Mouse (Mus musculus) limb, embryonic 15.5 days (tissue): ENCODE data around the gene Nrp2. TPM values are rescaled to one million over a fixed set of nuclear protein-coding genes. Genes with fewer than 3 reads are reported as not detected.

Experiments used
- ATAC-seq: fragments of 200-750 bp; cut with Nextera tagmentation; 2 replicates; pipeline ENCODE4 v1.8.0; 2017; ENCODE audit warnings: low read depth, moderate TSS enrichment; ENCODE audit not compliant: insufficient number of reproducible peaks, low FRiP score, low TSS enrichment
- H3K27ac ChIP-seq: fragments of 300-500 bp; sonication (generic); 2 replicates; pipeline ENCODE4 v1.5.1; 2015; ENCODE audit warnings: moderate library complexity, mild to moderate bottlenecking, inconsistent platforms
- H3K27me3 ChIP-seq: fragments of 300-500 bp; sonication (generic); 2 replicates; pipeline ENCODE4 v1.6.1; 2015; ENCODE audit warnings: inconsistent platforms
- H3K36me3 ChIP-seq: fragments of 300-500 bp; sonication (generic); 2 replicates; pipeline ENCODE4 v1.6.1; 2015; ENCODE audit warnings: inconsistent platforms
- H3K4me1 ChIP-seq: fragments of 300-500 bp; sonication (generic); 2 replicates; pipeline ENCODE4 v1.6.1; 2015; ENCODE audit warnings: inconsistent platforms
- H3K4me2 ChIP-seq: fragments of 300-500 bp; sonication (generic); 2 replicates; pipeline ENCODE4 v1.6.1; 2015; ENCODE audit warnings: mild to moderate bottlenecking, inconsistent platforms
- H3K4me3 ChIP-seq: fragments of 300-500 bp; sonication (generic); 2 replicates; pipeline ENCODE4 v1.5.1; 2015; ENCODE audit warnings: mild to moderate bottlenecking, inconsistent platforms
- H3K9ac ChIP-seq: fragments of 300-500 bp; sonication (generic); 2 replicates; pipeline ENCODE4 v1.6.1; 2015; ENCODE audit warnings: inconsistent platforms
- H3K9me3 ChIP-seq: fragments of 300-500 bp; sonication (generic); 2 replicates; pipeline ENCODE4 v1.6.1; 2016; ENCODE audit warnings: inconsistent platforms
- WGBS: fragments of 180-500 bp; shearing (Covaris S2); methylation state at CpG from one replicate; pipeline ENCODE4 v1.1.7; 2015; 5-methylcytosine and 5-hydroxymethylcytosine counted together
- polyA plus RNA-seq: library from polyadenylated mRNA; unstranded; fragments of >200 nt; fragmentation: Nextera tagmentation; extraction: Ambion mirVana; gene quantifications from 2 replicates; pipeline ENCODE4 v1.2.1, GENCODE M21; 2015

Nrp2 gene
- polyA plus RNA-seq, 1 experiment from 2014 or later, result 33.6 TPM

DNA sequence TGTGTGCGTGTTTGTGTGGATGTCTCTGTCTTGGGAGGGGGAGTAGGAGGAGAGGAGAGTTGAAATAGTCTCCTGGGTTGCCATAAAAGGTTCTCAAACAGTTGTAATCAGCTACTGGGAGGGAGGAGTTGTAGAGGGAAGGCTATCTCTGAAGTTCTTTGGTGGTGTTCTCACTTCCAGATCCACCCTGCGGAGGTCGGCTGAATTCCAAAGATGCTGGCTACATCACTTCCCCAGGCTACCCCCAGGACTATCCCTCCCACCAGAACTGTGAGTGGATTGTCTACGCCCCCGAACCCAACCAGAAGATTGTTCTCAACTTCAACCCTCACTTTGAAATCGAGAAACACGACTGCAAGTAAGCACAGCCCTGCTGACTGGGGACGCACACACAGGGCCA is 15.7 kb downstream of the Nrp2 start:
- Histone ChIP-seq H3K4me3 (no peak overlapping the region), H3K27me3 (no peaks in the 10 kb centered on the region), H3K36me3 (peaks cover 10% of the 10 kb centered on the region), H3K9ac (no peak overlapping the region), H3K9me3 (no peaks in the 10 kb centered on the region), H3K4me1 (peaks cover 23% of the 10 kb centered on the region), H3K27ac (no peak overlapping the region), H3K4me2 (no peak overlapping the region)
- 68% methylated on average over 8 of the region's 8 CpGs for WGBS
- no peak for ATAC-seq

DNA sequence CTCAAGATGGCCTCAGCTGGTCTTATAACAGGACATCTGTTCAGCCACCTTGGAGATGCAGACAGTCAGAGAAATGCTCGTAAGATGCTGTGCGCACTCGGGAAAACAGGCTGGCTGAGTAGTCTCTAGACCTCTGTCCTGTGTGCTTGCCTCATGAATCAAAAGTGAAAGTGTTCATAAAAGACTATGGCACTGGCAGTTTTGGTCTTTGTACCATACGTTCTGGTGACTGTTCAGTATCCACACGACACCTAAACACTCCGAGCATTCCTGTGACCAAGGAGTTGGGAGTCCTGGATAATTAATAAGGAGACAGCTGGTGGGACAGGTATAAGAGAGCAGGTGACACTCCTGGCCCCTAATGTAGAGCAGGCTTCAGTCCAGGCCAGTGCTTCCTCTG is 16.7 kb downstream of the Nrp2 start:
- H3K4me3 ChIP-seq, result no peak overlapping the region
- H3K36me3 ChIP-seq, result peaks cover 10% of the 10 kb centered on the region
- no peak overlapping the region for H3K27ac ChIP-seq
- no peak for ATAC-seq
- WGBS, result 62% methylated on average over 6 of the region's 6 CpGs
- no peaks in the 10 kb centered on the region for H3K9me3 ChIP-seq
- H3K27me3 ChIP-seq, result no peaks in the 10 kb centered on the region
- H3K4me1 ChIP-seq, result peaks cover 25% of the 10 kb centered on the region
- no peak overlapping the region for H3K4me2 ChIP-seq
- H3K9ac ChIP-seq, result no peak overlapping the region

DNA sequence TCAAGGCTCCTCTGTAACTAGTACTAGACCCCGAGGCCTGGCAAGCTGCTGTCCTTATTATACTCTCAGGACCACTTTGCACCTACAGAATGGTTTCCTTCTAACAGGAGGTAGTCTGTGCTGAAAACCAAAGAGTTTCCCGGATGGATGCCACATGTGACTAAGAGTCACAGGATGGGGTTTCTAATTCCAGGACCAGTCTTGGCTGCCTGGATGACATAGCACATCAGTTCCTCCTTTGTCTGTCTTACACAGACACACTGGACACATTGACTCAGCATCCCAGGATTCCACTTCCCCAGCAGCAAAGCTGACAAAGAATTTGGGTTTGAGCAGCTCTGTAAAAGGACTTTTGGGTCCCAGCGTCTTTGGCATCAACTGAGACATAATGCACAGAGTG is 17.1 kb downstream of the Nrp2 start:
- Histone ChIP-seq H3K9ac (no peak overlapping the region), H3K4me2 (no peak overlapping the region), H3K27me3 (no peaks in the 10 kb centered on the region), H3K36me3 (peaks cover 10% of the 10 kb centered on the region), H3K27ac (no peak overlapping the region), H3K4me3 (no peak overlapping the region), H3K4me1 (peaks cover 29% of the 10 kb centered on the region), H3K9me3 (no peaks in the 10 kb centered on the region)
- WGBS, result 52% methylated on average over 3 of the region's 3 CpGs
- no peak for ATAC-seq

GRCm38 (mm10) chr1:62720727-62721705 is 17.9 kb downstream of the Nrp2 start:
- ATAC-seq, result no peak
- 64% methylated on average over 13 of the region's 13 CpGs for WGBS
- Histone ChIP-seq H3K36me3 (peaks cover 10% of the 10 kb centered on the region), H3K27ac (no peak overlapping the region), H3K4me3 (no peak overlapping the region), H3K4me1 (peaks cover 29% of the 10 kb centered on the region), H3K27me3 (no peaks in the 10 kb centered on the region), H3K4me2 (no peak overlapping the region), H3K9ac (no peak overlapping the region), H3K9me3 (no peaks in the 10 kb centered on the region)

- no peak for ATAC-seq
- no peak overlapping the region for H3K4me2 ChIP-seq
- no peak overlapping the region for H3K4me3 ChIP-seq
- H3K36me3 ChIP-seq, result peaks cover 10% of the 10 kb centered on the region
- no peaks in the 10 kb centered on the region for H3K9me3 ChIP-seq
- H3K27ac ChIP-seq, result no peak overlapping the region
- 78% methylated on average over 7 of the region's 7 CpGs for WGBS
- no peaks in the 10 kb centered on the region for H3K27me3 ChIP-seq
- no peak overlapping the region for H3K9ac ChIP-seq
- H3K4me1 ChIP-seq, result peaks cover 26% of the 10 kb centered on the region
Measured at GRCm38 (mm10) chr1:62721706-62722187, 18.7 kb downstream of the Nrp2 start.

- Histone ChIP-seq H3K4me2 (no peak overlapping the region), H3K4me3 (no peak overlapping the region), H3K36me3 (peaks cover 10% of the 10 kb centered on the region), H3K27ac (no peak overlapping the region), H3K4me1 (peaks cover 19% of the 10 kb centered on the region), H3K9me3 (no peaks in the 10 kb centered on the region), H3K9ac (no peak overlapping the region), H3K27me3 (no peaks in the 10 kb centered on the region)
- ATAC-seq, result no peak
- 79% methylated on average over 8 of the region's 8 CpGs for whole genome bisulfite sequencing
Measured at GRCm38 (mm10) chr1:62722526-62722925, 19.4 kb downstream of the Nrp2 start.

GRCm38 (mm10) chr1:62723891-62724290 is 20.8 kb downstream of the Nrp2 start:
- no peaks in the 10 kb centered on the region for H3K9me3 ChIP-seq
- no peak overlapping the region for H3K27ac ChIP-seq
- no peak overlapping the region for H3K4me2 ChIP-seq
- no peaks in the 10 kb centered on the region; the same call in 1 of the 2 replicates for H3K27me3 ChIP-seq
- peaks cover 10% of the 10 kb centered on the region for H3K36me3 ChIP-seq
- ATAC-seq, result no peak
- no peak overlapping the region for H3K9ac ChIP-seq
- no peak overlapping the region for H3K4me3 ChIP-seq
- WGBS, result 80% methylated on average over 5 of the region's 5 CpGs
- H3K4me1 ChIP-seq, result peaks cover 19% of the 10 kb centered on the region; the same call in 1 of the 2 replicates

DNA sequence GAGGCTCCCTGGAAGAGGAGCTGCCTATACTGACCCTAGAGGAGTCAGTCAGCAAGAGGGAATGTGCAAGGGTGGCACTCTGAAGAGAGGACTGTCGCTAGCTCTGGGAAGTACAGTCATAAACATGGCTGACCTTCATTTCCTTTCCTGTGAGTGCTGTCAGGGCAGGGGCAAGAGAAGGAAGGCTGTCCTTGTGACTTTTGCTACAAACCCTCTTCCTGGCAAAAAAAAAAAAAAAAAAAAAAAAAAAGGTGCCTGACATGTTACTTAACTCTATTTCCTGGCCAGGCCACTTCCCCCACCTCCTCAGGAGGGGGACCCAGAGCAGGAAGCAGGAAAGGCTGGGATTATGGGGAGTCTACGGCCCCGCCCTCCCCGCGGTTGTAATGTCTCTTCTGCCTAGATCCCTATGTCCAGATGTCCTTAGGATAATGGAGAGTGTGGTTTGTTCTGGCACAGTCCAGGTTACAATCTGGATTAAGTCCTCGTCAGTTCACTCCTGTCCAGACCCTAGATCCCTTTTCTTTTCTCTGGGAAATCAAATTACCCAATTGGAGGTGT is 21.5 kb downstream of the Nrp2 start:
- WGBS, result 59% methylated on average over 6 of the region's 6 CpGs

DNA sequence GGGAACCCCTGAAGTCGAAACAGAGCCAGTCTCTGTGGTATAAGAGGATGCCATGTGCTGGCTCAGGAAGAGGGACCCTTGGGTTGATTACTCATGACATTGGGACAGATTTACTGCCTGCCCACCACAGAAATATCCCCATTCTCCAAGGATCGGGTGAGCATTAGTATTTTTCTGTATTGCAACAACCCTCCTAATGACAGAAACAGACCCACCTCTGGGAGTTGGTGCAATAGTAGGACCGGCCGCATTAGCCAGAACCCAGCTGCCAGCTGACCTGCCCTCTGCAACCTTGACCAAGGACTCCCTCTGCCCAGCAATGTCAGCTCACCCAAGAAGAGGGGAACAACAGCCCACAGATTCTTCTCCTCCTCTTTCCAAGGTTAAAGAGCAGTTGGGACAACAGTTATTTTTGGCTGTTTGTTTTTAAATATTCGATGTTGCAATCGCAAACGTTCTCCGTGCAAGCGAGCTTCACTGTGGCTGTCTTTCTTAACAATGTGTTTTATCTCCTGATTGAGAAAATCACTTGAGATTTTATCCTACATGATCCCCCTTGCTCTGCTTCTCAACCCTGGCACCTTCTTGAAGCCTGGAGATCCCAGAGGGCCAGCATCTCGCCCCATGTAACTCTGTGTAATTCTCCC is 22.1 kb downstream of the Nrp2 start:
- no peak overlapping the region for H3K9ac ChIP-seq
- H3K36me3 ChIP-seq, result peaks cover 6% of the 10 kb centered on the region; the same call in 1 of the 2 replicates
- ATAC-seq, result no peak
- 74% methylated on average over 10 of the region's 10 CpGs for WGBS
- H3K4me2 ChIP-seq, result no peak overlapping the region
- peaks cover 22% of the 10 kb centered on the region; the same call in 1 of the 2 replicates for H3K4me1 ChIP-seq
- H3K4me3 ChIP-seq, result no peak overlapping the region
- H3K27me3 ChIP-seq, result no peaks in the 10 kb centered on the region; the same call in 1 of the 2 replicates
- H3K9me3 ChIP-seq, result no peaks in the 10 kb centered on the region
- no peak overlapping the region for H3K27ac ChIP-seq

More for the DNA sequence above, 21.5 kb downstream of the Nrp2 start:
- H3K9me3 ChIP-seq, result no peaks in the 10 kb centered on the region
- H3K9ac ChIP-seq, result no peak overlapping the region
- no peak for ATAC-seq
- peaks cover 22% of the 10 kb centered on the region; the same call in 1 of the 2 replicates for H3K4me1 ChIP-seq
- H3K27ac ChIP-seq, result no peak overlapping the region
- no peak overlapping the region for H3K4me3 ChIP-seq
- peaks cover 10% of the 10 kb centered on the region for H3K36me3 ChIP-seq
- H3K4me2 ChIP-seq, result no peak overlapping the region
- no peaks in the 10 kb centered on the region; the same call in 1 of the 2 replicates for H3K27me3 ChIP-seq

- no peak overlapping the region for H3K9ac ChIP-seq
- H3K27me3 ChIP-seq, result no peaks in the 10 kb centered on the region; the same call in 1 of the 2 replicates
- H3K4me1 ChIP-seq, result peaks cover 16% of the 10 kb centered on the region; the same call in 1 of the 2 replicates
- H3K9me3 ChIP-seq, result no peaks in the 10 kb centered on the region
- 58% methylated on average over 4 of the region's 4 CpGs for WGBS
- no peak overlapping the region for H3K4me2 ChIP-seq
- peaks cover 6% of the 10 kb centered on the region; the same call in 1 of the 2 replicates for H3K36me3 ChIP-seq
- H3K4me3 ChIP-seq, result no peak overlapping the region
- no peak for ATAC-seq
- no peak overlapping the region for H3K27ac ChIP-seq
Measured at GRCm38 (mm10) chr1:62727191-62727590, 24.1 kb downstream of the Nrp2 start.

DNA sequence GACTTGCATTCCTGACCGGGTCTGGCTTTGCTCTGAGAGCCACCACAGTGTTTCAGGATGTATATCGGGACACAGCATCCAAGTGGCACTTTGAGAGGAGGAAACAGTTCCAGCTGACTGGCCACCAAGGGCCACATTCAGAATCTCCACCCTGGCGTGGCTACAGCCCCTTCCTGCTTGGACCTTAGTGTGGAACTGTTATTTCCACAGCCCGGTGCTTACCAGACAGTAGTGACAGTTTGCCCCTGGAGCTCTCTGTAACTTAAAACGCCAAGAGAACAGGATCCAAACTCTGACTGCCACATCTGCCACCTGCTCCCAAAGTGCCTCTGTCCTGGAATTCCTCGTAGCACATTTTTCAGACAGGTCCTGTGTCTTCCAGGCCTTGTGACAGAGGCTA is 25.3 kb downstream of the Nrp2 start:
- no peaks in the 10 kb centered on the region; the same call in 1 of the 2 replicates for H3K27me3 ChIP-seq
- H3K9ac ChIP-seq, result no peak overlapping the region
- no peak overlapping the region for H3K4me2 ChIP-seq
- peaks cover 16% of the 10 kb centered on the region; the same call in 1 of the 2 replicates for H3K4me1 ChIP-seq
- ATAC-seq, result no peak
- no peaks in the 10 kb centered on the region for H3K9me3 ChIP-seq
- 60% methylated on average over 6 of the region's 6 CpGs for WGBS
- H3K27ac ChIP-seq, result no peak overlapping the region
- H3K4me3 ChIP-seq, result no peak overlapping the region
- H3K36me3 ChIP-seq, result 0 out of 2 replicates have a peak, but pooled peaks cover 2% of the 10 kb centered on the region
